Mouse (Mus musculus) stomach, postnatal 0 days (tissue): ENCODE measurements around the gene 1700069L16Rik. TPM values are rescaled to one million over a fixed set of nuclear protein-coding genes. Genes with fewer than 3 reads are reported as not detected.

Experiments
- ATAC-seq: fragments of 200-750 bp; cut with Nextera tagmentation; 2 replicates; pipeline ENCODE4 v1.8.0; 2017; ENCODE audit not compliant: low FRiP score, low TSS enrichment
- DNase-seq: peaks from one replicate; pipeline ENCODE4 v3.0.0-alpha.2; 2016; ENCODE audit warnings: low spot score
- H3K27ac ChIP-seq: fragments of 300-500 bp; sonication (generic); replicated peaks from 2 replicates; pipeline ENCODE4 v1.5.1; 2014; ENCODE audit warnings: mild to moderate bottlenecking, control low read depth
- H3K27me3 ChIP-seq: fragments of 300-500 bp; sonication (generic); 2 replicates; pipeline ENCODE4 v1.6.1; 2014; ENCODE audit warnings: low read length; ENCODE audit not compliant: control insufficient read depth, insufficient read depth
- H3K36me3 ChIP-seq: fragments of 300-500 bp; sonication (generic); 2 replicates; pipeline ENCODE4 v1.6.1; 2014; ENCODE audit warnings: low read length, mixed read lengths; ENCODE audit not compliant: control insufficient read depth, insufficient read depth
- H3K4me1 ChIP-seq: fragments of 300-500 bp; sonication (generic); replicated peaks from 2 replicates; pipeline ENCODE4 v1.6.1; 2014; ENCODE audit warnings: antibody characterized with exemption; ENCODE audit not compliant: control insufficient read depth, insufficient read depth
- H3K4me2 ChIP-seq: fragments of 300-500 bp; sonication (generic); replicated peaks from 2 replicates; pipeline ENCODE4 v1.6.1; 2014; ENCODE audit warnings: low read depth, mild to moderate bottlenecking, control low read depth, moderate library complexity
- H3K4me3 ChIP-seq: fragments of 300-500 bp; sonication (generic); 2 replicates; pipeline ENCODE4 v1.5.1; 2014; ENCODE audit warnings: low read depth, low read length, control low read depth
- H3K9ac ChIP-seq: fragments of 300-500 bp; sonication (generic); 2 replicates; pipeline ENCODE4 v1.6.1; 2014; ENCODE audit warnings: mild to moderate bottlenecking, low read length, control low read depth, mixed read lengths
- H3K9me3 ChIP-seq: fragments of 300-500 bp; sonication (generic); 2 replicates; pipeline ENCODE4 v1.6.1; 2016; ENCODE audit warnings: low read length; ENCODE audit not compliant: control insufficient read depth
- CTCF ChIP-seq: IDR thresholded peaks from 2 replicates; pipeline ENCODE4 v1.5.1; 2016; ENCODE audit warnings: antibody characterized with exemption, low read depth, mild to moderate bottlenecking, moderate library complexity
- EP300 ChIP-seq: optimal IDR thresholded peaks from 2 replicates; pipeline ENCODE3; 2016; ENCODE audit warnings: antibody characterized with exemption
- WGBS: fragments of 180-500 bp; shearing (Covaris S2); extraction: QIAGEN DNeasy Blood & Tissue Kit; methylation state at CpG from one replicate; pipeline ENCODE4 v1.1.7; 2014; 5-methylcytosine and 5-hydroxymethylcytosine counted together
- polyA plus RNA-seq: library from polyadenylated mRNA; unstranded; fragments of >200 nt; fragmentation: Nextera tagmentation; extraction: Ambion mirVana; gene quantifications from 2 replicates; pipeline ENCODE4 v1.2.1, GENCODE M21; 2015

The 1700069L16Rik gene
- polyA plus RNA-seq, 1 experiment from 2014 or later = not detected

DNA sequence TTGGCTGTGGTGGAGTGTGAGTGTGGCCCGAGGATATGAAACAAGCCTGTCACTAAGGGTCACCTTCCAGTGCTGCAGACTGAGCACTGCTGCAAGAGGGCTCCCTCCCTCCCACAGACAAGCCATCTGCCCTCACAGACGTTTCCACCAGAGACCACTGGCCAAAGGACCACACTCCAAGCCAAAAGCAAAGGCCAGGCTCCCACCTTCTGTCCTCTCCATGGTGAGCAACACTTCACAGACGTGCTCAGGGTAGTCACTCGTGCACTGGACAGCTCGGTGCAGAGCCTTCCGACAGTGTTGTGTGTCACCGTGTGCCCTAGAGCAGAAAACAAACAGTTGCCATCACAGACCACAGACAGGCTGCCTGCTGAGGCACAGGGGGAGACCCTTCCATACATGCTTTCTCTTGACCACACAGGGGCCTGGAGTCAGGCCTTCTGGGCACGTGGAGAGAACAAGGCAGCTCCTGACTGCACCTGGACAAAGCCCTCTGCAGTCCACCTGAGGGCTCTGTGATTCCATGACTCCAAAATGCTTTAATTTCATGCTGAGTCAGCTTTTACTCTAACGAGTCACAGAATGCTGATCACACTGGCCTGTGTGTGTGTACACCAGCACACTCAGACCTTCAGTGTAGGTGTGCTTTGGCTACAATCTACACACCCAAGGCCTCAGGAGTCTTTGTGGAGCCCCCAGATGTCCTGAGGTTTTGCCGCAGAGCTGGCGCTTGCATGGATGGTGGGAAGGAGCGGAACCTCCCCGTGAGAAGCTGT, 24.2 kb upstream of the 1700069L16Rik start:
- H3K9me3 ChIP-seq = no peaks in the 10 kb centered on the region
- H3K27ac ChIP-seq = no peak overlapping the region
- no peaks in the 10 kb centered on the region for H3K4me1 ChIP-seq
- WGBS = 94% methylated on average over 13 of the region's 13 CpGs
- H3K36me3 ChIP-seq = peaks cover 63% of the 10 kb centered on the region
- no peaks in the 10 kb centered on the region for H3K27me3 ChIP-seq
- DNase-seq = no peak
- H3K4me3 ChIP-seq = no peak overlapping the region
- no peak overlapping the region for H3K9ac ChIP-seq
- no peak for TF ChIP-seq CTCF
- no peak for TF ChIP-seq EP300
- no peak for ATAC-seq
- H3K4me2 ChIP-seq = no peak overlapping the region

GRCm38 (mm10) chr5:113747629-113748028, 23.1 kb upstream of the 1700069L16Rik start:
- H3K4me2 ChIP-seq = no peak overlapping the region
- H3K9me3 ChIP-seq = no peaks in the 10 kb centered on the region
- peaks cover 64% of the 10 kb centered on the region for H3K36me3 ChIP-seq
- H3K4me1 ChIP-seq = no peaks in the 10 kb centered on the region
- H3K9ac ChIP-seq = no peak overlapping the region
- H3K27ac ChIP-seq = no peak overlapping the region
- WGBS = 97% methylated on average over 5 of the region's 5 CpGs
- DNase-seq (no peak), ATAC-seq (no peak)
- H3K27me3 ChIP-seq = no peaks in the 10 kb centered on the region
- H3K4me3 ChIP-seq = no peak overlapping the region
- TF ChIP-seq CTCF = peak; percentile 42
- TF ChIP-seq EP300 = no peak

DNA sequence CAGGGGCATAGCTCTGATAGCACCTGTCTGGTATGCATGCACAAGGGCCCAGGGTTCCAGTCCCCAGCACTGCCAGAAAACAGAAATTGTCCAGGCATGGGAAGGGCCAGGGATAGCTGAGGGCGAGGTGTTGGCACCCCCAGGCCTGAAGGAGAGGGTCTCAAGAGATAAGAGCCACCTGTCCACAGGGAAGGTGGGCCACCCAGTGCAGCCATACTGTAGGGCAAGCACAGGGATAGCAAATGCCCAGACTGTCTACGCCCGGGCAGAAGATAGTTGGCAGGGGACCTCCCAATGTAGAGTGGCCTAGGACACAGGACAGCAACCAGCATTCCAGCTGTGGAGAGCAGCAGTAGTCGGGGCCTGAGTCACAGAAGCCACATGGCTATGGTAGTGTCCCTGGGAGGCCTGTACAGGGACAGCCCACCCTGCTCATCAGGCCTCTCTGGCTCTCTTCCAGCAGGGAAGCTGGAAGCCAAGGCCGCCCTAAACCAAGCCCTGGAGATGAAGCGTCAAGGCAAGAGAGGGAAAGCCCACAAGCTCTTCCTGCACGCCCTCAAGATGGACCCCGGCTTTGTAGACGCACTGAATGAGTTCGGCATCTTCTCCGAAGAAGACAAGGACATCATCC, 13.2 kb upstream of the 1700069L16Rik start:
- Histone ChIP-seq H3K4me2 (no peak overlapping the region), H3K27me3 (no peaks in the 10 kb centered on the region), H3K9me3 (no peaks in the 10 kb centered on the region), H3K27ac (no peak overlapping the region), H3K4me1 (no peaks in the 10 kb centered on the region), H3K36me3 (peaks cover 17% of the 10 kb centered on the region; the same call in 1 of the 2 replicates), H3K4me3 (no peak overlapping the region), H3K9ac (no peak overlapping the region)
- 87% methylated on average over 11 of the region's 11 CpGs for WGBS
- no peak for ATAC-seq
- no peak for DNase-seq
- no peak for TF ChIP-seq EP300
- no peak for TF ChIP-seq CTCF

GRCm38 (mm10) chr5:113736522-113737164, 12.1 kb upstream of the 1700069L16Rik start:
- H3K27ac ChIP-seq = peak overlapping the region; percentile 98; the same call in 1 of the 2 replicates
- WGBS = 46% methylated on average over 15 of the region's 15 CpGs
- no peaks in the 10 kb centered on the region for H3K27me3 ChIP-seq
- DNase-seq = no peak
- no peak for ATAC-seq
- TF ChIP-seq CTCF (peak; percentile 34; the same call in 1 of the 2 replicates), EP300 (no peak)
- H3K4me3 ChIP-seq = peak overlapping the region; percentile 69
- peaks cover 10% of the 10 kb centered on the region; the same call in 1 of the 2 replicates for H3K36me3 ChIP-seq
- H3K4me1 ChIP-seq = no peaks in the 10 kb centered on the region
- H3K9ac ChIP-seq = peak overlapping the region; percentile 79
- no peaks in the 10 kb centered on the region for H3K9me3 ChIP-seq
- H3K4me2 ChIP-seq = peak overlapping the region; percentile 84

- peak overlapping the region; percentile 84 for H3K4me2 ChIP-seq
- H3K4me3 ChIP-seq = peak overlapping the region; percentile 69
- H3K36me3 ChIP-seq = peaks cover 10% of the 10 kb centered on the region; the same call in 1 of the 2 replicates
- H3K9ac ChIP-seq = peak overlapping the region; percentile 79
- DNase-seq = no peak
- ATAC-seq = peak; percentile 6; the same call in 1 of the 2 replicates
- TF ChIP-seq CTCF = no peak
- TF ChIP-seq EP300 = no peak
- H3K4me1 ChIP-seq = no peaks in the 10 kb centered on the region
- H3K27ac ChIP-seq = peak overlapping the region; percentile 98
- 3% methylated on average over 10 of the region's 10 CpGs for WGBS
- no peaks in the 10 kb centered on the region for H3K27me3 ChIP-seq
- H3K9me3 ChIP-seq = no peaks in the 10 kb centered on the region
These were observed 11.5 kb upstream of the 1700069L16Rik start for GRCm38 (mm10) chr5:113736113-113736502.
